Mouse (Mus musculus): ENCODE data around the gene Epc2.
"Not testable (repeated sequence)": the region's sequence is repeated elsewhere in the genome, so short reads cannot be mapped to it uniquely, and the experiment has no call there.

The Epc2 gene

GRCm38 (mm10) chr2:49472443-49472842 is 21.2 kb downstream of the Epc2 start:
- no peak for DNase-seq

GRCm38 (mm10) chr2:49482146-49482545 is 30.9 kb downstream of the Epc2 start:
- no peak for DNase-seq

GRCm38 (mm10) chr2:49483382-49483781 is 32.1 kb downstream of the Epc2 start:
- no peak for DNase-seq

- DNase-seq = no peak
Observed at GRCm38 (mm10) chr2:49501435-49501834, 50.1 kb downstream of the Epc2 start.

- DNase-seq = peak; percentile 36
Observed at GRCm38 (mm10) chr2:49503596-49503995, 52.3 kb downstream of the Epc2 start.

- DNase-seq = not testable (repeated sequence)
Observed at GRCm38 (mm10) chr2:49505151-49505550, 53.9 kb downstream of the Epc2 start.

- no peak for DNase-seq
Observed at GRCm38 (mm10) chr2:49510832-49511231, 59.5 kb downstream of the Epc2 start.

GRCm38 (mm10) chr2:49516011-49516410 is 64.7 kb downstream of the Epc2 start:
- DNase-seq = no peak

GRCm38 (mm10) chr2:49520409-49520808 is 69.1 kb downstream of the Epc2 start:
- no peak for DNase-seq

GRCm38 (mm10) chr2:49520989-49521388 is 69.7 kb downstream of the Epc2 start:
- no peak for DNase-seq

GRCm38 (mm10) chr2:49521564-49521963 is 70.3 kb downstream of the Epc2 start:
- no peak for DNase-seq

- no peak for DNase-seq
Observed at GRCm38 (mm10) chr2:49522578-49522977, 71.3 kb downstream of the Epc2 start.

- DNase-seq = no peak
Observed at GRCm38 (mm10) chr2:49537147-49537546, 85.9 kb downstream of the Epc2 start.

GRCm38 (mm10) chr2:49538056-49538455 is 86.8 kb downstream of the Epc2 start:
- no peak for DNase-seq

GRCm38 (mm10) chr2:49539745-49540144 is 88.5 kb downstream of the Epc2 start:
- no peak for DNase-seq

- no peak for DNase-seq
Observed at GRCm38 (mm10) chr2:49547813-49548212, 96.5 kb downstream of the Epc2 start.

- no peak for DNase-seq
Observed at GRCm38 (mm10) chr2:49548492-49548891, 97.2 kb downstream of the Epc2 start.

GRCm38 (mm10) chr2:49553096-49553495 is 101.8 kb downstream of the Epc2 start:
- no peak for DNase-seq

GRCm38 (mm10) chr2:49557339-49557738 is 106.1 kb downstream of the Epc2 start:
- no peak for DNase-seq

- DNase-seq = no peak
Observed at GRCm38 (mm10) chr2:49558361-49558760, 107.1 kb downstream of the Epc2 start.

- DNase-seq = no peak
Observed at GRCm38 (mm10) chr2:49562688-49563350, 111.5 kb downstream of the Epc2 start.

- no peak for DNase-seq
Observed at GRCm38 (mm10) chr2:49569862-49570777, 118.8 kb downstream of the Epc2 start.

- no peak for DNase-seq
Observed at GRCm38 (mm10) chr2:49570778-49571101, 119.5 kb downstream of the Epc2 start.

- DNase-seq = no peak
Observed at GRCm38 (mm10) chr2:49571159-49571920, 120.1 kb downstream of the Epc2 start.

Data from thymus, postnatal 25 days (tissue).